Mouse (Mus musculus): Measurements from ENCODE around the gene Pcyt2.

Gene Pcyt2

GRCm38 (mm10) chr11:120560952-120561728, 56.6 kb downstream of the Pcyt2 start:
- no peak for DNase-seq (ENCODE audit: low read depth)
